Mouse (Mus musculus): ENCODE measurements around the gene Sult1c1.
"Not testable (repeated sequence)": the region's sequence is repeated elsewhere in the genome, so short reads cannot be mapped to it uniquely, and the experiment has no call there.

The Sult1c1 gene

GRCm38 (mm10) chr17:53990574-53990973, at the start of gene Sult1c1:
Gene Sult1c1, minus strand, starts transcription at chr17:53990674.
- no peak for DNase-seq (ENCODE audit: low read depth)

DNA sequence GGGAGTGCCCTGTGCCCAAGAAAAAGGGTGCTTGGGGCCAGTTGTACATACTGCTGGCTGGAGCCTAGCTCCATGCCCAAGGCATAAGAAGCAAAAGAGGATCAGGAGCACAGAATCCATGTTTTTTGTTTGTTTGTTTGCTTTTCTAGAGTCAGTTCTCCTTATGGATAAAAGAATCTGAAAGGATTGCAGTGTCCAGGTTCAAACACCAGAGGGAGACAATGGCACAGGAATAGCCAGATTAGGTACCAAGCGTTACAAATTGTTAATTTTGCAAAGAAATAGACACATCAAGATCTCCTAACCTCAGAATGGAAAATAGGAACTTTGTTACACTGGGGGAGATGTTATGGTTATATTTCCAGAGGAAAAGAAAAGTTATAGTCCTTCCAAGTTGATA, 23.7 kb upstream of the Sult1c1 start:
- peak; percentile 56 for DNase-seq (ENCODE audit: low read depth)

- no peak for DNase-seq (ENCODE audit: low read depth)
Measured at GRCm38 (mm10) chr17:54011196-54011595, 20.7 kb upstream of the Sult1c1 start.

- not testable (repeated sequence) for DNase-seq (ENCODE audit: low read depth)
Measured at GRCm38 (mm10) chr17:54010536-54010935, 20.1 kb upstream of the Sult1c1 start.

DNA sequence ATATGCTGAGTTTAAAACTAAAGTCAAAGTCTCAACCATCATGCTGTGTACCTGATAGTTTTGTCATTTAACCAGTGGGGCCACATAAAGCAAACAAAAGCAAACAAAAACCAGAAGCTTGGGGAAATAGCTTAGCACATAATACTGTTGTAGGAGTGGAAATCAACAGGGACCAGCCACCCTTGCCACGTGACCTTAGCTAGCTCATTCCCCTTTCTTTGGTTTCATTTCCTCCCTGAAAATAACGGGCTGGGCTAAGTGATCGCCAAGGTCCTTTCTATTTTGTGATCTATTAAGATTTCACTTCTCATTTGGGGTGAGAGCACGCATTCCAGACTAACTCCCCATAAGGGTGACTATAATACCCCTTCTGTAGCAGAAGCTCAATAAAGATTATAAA, 13.0 kb upstream of the Sult1c1 start:
- no peak for DNase-seq (ENCODE audit: low read depth)

DNA sequence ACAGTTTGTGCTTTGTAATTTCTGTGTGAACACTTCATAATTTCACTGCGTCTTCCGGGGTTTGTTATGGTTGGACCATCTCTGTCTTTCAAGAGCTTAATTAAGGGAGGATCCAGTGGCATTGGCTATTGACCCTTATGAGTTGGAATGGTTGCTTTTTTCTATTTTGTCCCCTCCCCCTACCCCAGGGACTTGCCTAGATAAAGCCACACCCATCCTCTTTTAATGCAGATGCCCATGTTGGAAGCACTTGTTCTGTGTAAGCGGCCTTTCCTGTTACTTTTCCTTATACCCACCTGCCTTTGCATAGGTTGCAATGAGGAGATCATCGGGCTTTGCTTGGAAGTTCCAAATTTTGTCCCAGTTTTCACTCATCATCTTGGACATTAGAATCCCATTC, 16.9 kb downstream of the Sult1c1 start:
- DNase-seq (ENCODE audit: low read depth), result no peak

DNA sequence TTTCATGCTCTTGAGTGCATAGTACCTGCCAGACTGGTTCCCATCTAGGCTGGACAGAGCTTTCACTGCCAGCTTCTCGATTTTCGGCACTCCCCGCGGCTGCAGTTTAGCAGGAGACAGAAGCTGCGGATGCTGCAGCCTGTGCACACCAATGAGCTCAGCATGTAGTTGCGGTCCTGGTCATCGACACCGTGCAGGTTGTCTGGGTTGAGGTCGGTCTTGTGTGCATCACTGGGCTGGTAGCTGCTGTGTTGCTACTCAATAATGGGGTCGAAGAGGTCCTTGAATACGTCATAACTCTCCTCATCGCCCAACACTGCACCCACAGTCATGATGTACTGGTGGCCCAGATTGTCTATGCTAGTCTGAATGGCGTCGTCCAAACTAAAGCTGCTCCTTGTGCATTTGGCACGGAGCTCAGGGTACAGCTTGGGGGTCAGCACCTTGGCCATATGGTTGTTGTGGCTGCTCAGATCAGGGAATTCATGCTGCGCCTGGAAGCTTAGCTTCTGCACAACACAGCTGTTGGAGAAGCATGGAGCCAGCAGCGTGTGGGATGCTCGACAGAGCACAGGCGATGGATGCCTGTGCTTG, 48.8 kb downstream of the Sult1c1 start:
- no peak for DNase-seq (ENCODE audit: low read depth)

- DNase-seq (ENCODE audit: low read depth), result no peak
Measured at GRCm38 (mm10) chr17:53940726-53941125, 49.7 kb downstream of the Sult1c1 start.

Data from NIH3T3 (cell line).